Mouse (Mus musculus) left cerebral cortex, adult 8-10 months (tissue): ENCODE measurements around the gene Ppp1r36. TPM values are rescaled to one million over a fixed set of nuclear protein-coding genes. Genes with fewer than 3 reads are reported as not detected.

Experiments
- DNase-seq, 2 experiments: peaks; one replicate each; pipeline ENCODE4 v3.0.0; 2022; ENCODE audit warnings: low spot score in 2 of 2
- total RNA-seq, 4 experiments: library from RNA; stranded (reverse); gene quantifications; 2 replicates each; pipeline ENCODE4 v1.2.4; 2022

Gene Ppp1r36
- 1 to 10 TPM in 3 of 4 experiments, under 1 TPM in 1; 0.74 to 2.7 (median 1.8) TPM for total RNA-seq

DNA sequence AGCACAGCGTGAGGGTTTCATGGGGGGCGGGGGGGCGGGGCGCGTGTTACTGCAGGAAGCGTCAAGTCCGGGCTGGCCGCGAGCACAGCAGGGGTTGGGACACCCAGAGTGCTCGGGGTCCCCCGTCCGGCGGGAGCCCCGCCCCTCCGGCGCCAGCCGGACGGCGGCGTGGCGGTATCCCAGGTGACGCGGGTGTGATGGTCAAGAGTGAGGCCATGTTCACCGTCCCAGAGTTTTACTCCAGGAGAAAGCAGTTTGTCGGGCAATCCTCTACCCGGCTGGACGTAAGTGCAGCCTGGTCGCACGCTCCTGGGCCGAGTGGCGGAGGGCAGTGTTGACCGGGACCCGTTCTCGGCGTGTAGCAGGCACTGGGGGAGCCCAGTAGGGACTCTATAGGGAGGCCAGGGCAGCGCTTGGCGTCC is at the start of gene Ppp1r36:
Ppp1r36 (plus strand) TSS at position 106 of the 422 bp plus-strand sequence.
- no peak for DNase-seq

DNA sequence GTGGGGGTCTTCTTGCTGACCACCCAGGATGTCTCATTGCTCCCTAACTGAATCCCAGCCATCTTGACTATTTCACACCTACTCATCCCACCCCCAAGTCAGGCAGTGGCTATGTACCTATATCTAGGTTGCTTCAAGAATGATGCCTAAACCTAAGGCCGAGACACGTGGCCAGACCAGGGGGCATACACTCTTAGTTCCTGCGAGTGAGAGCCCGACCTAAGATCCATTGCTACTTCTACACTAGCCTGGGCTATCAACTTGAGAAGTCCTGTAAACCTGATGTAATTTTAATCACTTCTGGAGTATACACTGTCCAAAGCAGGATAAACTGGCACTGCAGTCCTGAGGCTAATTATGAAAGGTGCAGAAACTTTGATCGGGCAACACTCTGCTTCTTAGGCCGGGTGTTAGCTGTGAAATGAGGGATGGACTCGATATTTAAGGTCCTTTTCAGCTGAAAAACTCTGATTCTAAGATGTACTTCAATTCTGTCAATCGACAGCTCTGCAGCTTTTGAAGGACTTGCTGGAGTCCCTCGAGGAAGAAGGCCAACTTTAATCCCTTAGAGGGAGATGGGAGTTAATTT is 49.0 kb upstream of the Ppp1r36 start:
- peak in 1 of 2 experiments; percentile 31 for DNase-seq

DNA sequence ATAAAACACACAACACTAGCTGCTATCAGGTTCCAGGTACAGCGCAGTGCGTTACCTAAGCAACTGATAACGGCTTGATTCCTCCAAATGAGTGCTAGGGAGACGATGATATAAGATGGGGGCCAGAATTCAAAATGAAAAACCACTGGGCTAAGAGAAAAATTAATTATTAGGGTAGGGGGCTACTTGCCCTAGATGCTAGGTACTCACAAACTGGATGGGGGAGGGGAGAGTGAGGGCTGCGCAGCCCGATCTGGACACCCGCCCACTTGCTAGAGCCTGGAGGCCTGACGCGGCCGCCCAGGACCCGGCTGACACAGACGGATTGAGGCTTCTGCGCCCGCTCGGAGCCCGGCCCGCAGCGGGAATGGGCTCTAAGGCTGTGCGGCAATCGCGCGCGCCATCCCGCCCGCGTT is 48.5 kb upstream of the Ppp1r36 start:
- peak in 1 of 2 experiments; percentile 46 for DNase-seq

DNA sequence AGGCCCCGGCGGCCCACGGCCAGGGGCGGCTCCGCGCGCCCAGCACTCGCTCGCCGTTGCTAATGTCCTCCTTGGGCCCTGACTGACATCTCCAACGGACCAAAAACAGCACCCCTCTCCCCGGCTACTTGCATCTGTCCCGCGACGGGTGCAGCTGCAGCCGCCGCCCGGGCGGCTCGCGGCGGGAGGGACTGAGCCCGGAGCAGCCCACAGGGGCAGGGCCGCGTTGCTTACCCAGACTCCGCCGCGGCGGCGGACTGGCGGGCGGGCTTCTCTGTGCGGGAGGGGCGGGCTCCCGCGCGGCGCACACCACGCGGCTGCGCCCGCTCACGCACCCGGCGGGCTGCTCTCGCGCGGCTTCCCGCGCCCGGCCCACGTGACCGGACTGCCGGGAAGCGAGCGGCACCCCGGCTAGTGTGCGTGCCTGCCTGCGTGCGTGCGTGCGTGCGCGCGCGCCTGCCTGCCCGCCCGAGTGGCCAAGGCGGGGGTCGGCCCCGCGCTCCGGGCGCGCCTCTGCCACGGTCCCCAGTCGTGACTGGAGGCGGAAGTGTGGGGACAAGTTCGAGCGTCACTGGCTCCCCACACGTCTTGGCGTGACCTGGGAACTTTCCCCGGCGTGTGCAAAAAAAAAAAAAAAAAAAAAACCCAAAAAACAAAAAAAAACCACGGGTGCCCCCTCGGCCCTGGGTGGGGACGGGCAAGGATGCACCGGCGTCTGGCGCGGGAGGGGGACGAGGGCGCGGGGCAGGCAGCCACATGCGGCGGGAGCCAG is 47.9 kb upstream of the Ppp1r36 start, which contains the start of gene Zbtb25:
Zbtb25 (minus strand) TSS at position 397 of the 772 bp plus-strand sequence.
- peak; percentile 63 to 94 for DNase-seq

DNA sequence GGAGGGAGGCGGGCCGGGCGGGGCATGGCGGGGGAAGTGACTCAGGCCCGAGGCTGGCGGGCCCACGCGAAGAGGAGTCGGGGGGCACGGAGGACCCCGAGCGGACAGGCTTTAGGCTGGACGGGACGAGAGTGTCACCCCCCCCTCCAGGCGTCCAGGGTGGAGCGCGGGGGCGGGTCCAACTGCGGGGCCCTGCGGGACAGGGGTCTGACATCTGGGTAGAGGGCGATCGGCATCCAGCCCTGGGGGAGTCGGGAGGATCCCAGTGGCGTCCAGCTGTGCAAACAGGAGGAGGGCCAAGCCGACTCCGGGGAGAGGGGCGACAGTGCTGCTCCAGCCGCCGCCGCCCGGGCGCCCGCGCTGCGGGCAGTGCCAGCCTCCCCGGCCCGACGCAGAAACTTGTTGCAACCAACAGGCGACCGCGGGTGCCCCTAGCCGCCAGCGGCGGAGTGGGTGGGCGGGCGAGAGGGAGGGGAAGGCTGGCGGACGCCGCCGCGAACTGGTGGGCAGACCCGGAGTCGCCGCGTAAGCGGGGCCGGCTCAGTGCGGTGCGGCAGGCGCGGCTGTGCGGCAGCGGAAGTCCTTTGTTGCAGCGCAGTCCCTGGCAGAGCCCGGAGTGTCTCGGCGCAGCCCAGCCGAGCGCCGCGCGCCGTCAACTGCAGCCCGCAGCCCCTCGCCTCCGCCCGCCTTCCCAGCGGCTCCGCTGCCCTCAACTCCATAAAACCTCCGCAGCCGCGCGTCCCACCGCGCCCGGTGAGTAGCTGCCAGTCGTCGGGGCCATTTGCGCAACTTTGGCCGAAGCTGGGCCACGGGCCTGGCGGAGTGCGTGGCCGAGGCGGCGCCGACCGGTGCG is 47.1 kb upstream of the Ppp1r36 start, which contains the start of gene Zbtb1:
Zbtb1 (plus strand) TSS at position 289 of the 853 bp plus-strand sequence.
- DNase-seq, result peak; percentile 65 to 78

DNA sequence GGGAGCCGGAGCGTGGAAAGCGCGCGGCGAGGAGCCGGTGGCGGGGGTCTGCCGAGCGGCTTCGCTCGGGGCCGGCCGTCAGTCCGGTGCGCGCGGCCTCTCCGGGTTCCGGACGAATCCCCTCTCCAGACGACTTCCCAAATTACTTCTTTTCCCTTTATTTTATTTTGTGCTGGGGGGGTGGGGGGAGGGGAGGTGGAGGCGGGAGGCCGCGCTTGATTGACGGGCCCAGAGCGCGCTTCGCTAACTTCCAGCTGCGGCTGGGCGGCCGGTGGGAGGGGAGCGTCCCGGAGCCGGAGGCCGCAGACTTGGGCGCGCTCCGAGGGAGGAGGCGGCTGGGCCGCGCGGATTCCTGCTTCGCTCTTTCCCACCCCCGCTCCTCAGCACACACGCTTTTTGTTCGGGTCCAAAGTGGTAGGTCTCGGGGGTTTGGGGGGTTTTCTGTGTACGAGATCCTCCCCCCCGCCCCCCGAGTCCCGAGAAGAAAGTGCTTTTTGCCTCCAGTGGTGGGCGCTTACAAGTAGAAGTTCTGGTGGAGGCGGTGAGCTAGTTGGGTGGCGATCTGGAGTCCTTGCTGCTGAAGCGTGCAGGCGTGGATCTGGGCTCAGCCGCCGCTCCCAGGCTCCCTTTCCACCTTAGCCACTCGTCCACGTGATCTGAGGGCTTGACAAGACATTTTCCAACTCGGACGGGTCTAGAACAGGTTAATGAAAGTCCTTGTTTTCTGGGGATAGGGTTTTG is 46.3 kb upstream of the Ppp1r36 start:
- DNase-seq, result peak; percentile 40 to 63

DNA sequence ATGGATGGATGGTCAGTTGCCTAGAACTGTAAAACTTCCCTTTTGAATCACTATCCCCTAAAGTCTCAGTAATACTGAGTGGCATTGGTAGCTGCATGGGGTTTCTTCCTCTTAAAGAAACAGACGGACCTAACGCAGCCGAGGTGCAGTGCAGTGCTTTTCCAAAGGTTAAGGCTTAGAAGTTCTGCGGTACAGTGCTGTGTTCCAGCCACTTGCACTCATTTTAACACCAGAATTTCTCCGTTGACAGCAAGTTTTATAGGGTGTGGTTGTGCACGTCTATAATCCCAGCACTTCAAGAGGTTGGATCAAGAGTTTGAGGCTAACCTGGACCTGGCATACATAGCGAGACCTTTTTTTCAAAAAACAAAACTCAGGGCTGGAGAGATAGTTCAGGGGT is 45.3 kb upstream of the Ppp1r36 start:
- DNase-seq, result no peak

DNA sequence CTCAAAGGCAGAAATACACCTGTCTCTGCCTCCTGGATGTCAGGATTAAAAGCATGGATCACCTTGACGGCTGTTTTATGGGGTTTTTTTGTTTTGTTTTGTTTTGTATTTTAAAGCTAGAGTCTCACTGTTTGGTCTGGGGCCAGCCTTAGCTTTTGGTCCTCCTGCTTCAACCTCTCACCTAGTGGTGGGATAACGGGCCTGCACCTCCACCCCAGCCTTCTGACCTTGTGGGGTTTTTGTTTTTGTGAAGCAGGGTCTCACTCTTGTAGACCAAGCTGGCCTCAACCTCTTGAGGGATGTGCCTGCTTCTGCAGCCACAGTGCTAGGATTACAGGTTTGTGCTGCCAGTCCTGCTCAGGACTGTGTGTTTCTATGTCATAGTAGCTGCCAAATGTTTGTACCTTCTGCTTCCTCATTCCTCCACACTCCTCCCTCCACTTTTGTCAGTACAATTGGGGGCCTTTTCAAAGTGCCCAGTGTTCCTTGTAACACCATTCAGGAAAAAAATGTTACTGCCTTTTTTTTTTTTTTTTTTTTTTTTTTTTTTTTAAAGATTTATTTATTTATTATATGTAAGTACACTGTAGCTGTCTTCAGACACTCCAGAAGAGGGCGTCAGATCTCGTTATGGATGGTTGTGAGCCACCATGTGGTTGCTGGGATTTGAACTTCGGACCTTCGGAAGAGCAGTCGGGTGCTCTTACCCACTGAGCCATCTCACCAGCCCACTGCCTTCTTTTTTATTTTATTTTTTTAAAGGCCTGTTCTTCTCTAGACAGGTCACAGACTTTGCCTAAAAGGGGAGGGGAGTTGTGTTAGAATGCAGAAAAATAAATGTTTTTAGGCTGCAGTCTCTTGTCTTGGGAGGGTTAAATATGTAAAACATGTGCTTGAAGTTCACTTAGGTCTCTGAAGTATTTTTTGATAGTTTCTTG is 44.2 kb upstream of the Ppp1r36 start:
- DNase-seq, result no peak

DNA sequence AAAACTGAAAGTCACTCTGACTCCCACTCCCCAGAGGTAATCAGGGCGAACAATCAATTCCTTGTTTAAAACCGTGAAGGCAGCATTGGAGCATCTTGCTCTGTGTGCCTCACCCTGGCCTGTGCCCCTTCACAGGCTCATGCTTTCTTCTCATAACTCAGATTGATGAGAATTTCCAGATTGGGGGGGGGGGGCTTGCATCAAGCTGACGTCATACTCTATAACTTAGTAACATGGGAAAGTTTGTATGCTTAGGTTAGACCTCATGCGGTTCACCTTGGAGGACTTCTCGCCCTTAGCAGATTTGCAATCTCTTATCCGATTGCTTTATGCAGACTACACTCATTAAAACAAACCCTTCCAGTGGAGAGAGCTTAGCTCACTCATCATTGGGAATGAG is 43.3 kb upstream of the Ppp1r36 start:
- no peak for DNase-seq

DNA sequence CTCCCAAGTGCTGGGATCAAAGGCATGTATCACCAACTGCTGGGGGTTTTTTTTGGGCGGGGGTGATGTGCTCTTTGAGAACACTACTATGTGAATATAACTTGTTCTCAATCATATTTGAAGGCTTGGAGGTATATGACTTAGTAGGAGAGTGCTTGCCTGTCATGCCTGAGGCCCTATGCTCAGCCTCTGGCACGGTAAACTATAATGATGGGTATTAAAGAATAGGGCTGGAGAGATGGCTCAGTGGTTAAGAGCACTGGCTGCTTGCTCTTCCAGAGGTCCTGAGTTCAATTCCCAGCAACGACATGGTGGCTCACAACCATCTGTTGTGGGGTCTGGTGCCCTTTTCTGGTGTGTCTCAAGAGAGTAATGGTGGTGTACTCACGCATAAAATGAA is 42.4 kb upstream of the Ppp1r36 start:
- DNase-seq, result no peak

DNA sequence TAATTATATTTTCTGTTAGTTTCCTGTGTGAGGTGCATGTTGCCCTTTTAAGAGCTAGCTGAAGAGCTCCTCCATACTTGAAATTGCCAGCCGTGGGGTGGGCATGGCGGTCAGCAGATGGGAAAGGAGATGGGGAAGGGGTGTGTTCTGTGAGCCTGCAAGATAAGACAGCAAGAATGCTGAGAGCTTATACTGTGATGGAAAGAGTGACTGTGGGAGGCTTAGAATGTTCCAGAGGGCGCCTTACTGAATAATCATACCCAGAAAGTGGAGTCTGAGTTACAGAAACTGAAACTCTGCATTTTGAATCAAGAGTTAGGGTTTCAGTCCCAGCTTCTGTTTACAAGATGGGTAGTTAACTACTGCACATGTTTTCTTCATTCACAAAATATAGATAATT is 41.8 kb upstream of the Ppp1r36 start:
- no peak for DNase-seq

DNA sequence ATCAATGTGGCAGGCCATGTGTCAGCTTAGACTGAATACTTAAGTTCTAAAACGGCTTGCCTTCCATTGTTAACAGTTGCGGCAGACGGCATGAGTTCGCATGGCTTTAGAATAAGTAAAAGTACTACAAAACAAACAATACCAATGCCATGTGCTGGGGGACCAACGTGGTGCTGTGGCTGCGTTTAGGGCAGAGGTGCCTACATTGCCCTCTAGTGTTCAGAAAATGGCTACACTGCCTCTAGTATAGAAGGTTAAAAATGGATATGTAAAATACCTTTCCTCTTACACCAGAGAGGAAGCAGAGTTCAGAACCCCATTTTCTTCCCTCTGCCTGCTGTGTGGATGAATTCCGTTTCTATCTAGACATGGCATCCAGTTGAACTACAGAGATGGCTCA is 40.7 kb upstream of the Ppp1r36 start:
- no peak for DNase-seq

DNA sequence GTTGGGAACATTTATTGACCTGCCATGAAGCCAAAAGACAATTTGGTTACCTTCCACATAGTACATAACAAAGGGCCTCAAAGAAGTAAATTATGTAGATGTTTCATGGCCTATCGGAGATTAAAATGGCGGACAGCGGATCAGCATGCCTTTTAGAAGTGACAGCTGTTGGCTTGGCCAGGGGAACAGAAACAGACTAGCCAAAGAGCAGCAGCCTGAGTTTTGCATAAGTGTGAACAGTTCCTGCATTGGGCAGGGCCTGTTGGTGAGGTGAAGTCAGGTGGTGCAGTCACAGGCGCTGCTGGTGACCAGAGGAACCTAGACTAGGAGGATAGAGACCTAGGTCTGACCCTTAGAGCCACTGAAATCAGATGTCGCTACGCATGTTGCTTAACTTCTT is 40.3 kb upstream of the Ppp1r36 start:
- no peak for DNase-seq

DNA sequence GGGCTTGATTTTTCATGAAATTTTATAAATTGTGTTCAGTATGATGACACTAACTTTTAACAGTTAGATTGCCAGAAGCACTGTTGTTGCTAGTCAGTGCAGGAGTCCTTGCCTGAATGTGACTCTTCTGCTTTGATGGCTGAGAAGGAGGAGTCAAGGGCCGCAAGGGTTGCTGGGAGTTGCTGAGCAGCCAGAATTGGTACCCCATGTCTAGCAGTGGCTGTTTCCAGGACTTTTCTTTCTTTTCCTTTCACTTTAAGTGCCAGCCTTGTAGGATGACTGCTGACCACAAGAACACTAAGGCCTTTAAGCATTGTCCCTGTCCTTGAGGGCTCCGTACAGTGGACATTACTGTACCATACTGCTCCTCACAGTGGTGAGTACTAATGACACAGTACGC is 39.6 kb upstream of the Ppp1r36 start:
- DNase-seq, result no peak

DNA sequence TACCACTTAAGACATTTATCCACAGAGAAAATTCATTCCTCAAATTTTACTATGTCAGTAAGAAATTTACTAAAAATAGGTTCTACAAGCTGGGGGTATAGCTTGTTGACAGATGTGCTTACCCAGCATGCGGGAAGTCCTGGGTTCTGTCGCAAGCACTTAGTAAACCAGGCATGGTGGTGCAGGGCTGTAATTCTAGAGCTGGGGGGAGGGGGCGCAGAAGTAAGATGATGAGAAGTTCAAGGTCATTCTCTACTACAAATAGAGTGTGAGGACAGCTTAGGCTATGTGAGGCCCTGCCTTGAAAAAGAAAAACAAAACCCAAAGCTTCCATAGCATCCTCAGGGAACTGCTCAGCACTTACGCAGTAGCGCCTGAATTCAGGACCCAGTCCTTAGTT is 38.8 kb upstream of the Ppp1r36 start:
- DNase-seq, result no peak

DNA sequence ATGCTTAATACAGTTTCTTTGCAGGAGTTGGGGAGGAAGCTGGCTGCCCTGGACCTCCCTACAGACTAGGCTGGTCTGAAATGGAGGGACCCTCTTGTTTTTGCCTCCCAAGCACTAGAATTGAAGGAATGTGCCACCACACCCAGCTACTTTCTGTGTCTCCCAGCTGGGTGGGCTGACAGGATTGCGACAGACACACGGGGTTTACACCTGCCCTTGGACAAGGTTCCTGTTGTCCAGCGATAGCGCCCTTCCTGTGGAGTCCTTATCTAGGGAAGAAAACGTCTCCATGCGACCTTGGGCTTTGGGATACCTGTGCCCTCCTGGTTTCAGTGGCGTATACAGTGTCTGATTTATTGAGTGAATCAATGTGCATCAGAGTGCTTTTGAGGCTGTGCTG is 37.2 kb upstream of the Ppp1r36 start:
- no peak for DNase-seq

DNA sequence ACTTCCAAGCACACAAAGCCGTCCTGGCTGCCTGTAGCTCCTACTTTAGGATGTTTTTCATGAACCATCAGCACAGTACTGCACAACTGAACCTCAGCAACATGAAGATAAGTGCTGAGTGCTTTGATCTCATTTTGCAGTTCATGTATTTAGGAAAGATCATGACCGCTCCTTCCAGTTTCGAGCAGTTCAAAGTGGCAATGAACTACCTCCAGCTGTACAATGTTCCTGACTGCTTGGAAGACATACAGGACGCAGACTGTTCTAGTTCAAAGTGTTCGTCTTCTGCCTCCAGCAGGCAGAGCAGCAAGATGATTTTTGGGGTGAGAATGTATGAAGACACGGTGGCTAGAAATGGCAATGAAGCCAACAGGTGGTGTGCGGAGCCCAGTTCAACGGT is 32.0 kb upstream of the Ppp1r36 start:
- DNase-seq, result no peak

DNA sequence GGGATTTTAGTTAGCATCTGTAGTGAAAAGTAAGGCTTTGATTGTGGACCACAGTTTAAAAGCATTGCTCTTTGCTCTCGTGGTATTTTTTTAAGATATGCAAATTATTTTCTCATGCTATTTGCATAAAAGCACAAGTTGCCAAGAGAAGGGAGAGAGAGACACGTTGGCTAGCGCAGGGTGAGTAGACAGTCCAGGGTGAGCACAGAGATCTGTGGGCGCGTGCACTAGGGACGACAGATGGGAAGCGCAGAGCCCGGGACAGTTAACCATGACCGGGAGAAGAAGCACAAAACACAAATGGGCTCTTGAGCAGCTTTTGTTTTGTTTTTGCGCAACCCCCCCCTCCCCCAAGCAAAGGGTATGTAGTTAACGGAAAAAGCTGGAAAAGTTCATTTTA is 28.5 kb upstream of the Ppp1r36 start:
- no peak for DNase-seq

DNA sequence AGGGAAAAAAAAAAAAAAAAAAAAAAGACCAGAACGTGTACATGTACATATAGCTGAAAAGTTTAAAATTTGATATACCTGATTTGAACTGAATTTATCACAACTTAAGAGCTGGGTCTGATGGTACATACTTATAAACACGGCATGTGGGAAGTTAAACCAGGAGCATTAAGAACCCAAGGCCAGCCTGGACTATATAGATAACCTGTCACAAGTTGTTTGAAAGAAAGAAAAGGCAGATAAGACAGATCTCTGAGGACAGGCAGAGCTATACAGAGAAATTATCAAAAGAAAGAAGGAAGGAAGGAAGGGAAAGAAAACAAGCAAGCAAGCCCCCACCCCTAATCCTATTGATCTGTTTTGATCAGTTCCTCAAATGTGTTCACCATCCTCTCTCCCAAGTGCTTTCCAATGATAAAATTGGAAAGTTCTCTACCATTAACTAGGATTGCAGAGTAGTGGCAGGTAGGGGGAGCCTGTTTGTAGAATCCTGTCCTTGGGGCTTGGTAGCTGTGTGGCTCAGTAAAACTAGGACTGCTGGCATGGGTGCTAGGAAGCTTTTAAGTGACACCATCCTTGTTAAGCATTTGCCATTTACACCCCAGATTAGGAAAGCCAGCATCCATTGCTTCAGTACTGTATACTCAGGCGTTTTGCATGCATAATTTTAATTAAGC is 25.6 kb upstream of the Ppp1r36 start:
- no peak for DNase-seq

DNA sequence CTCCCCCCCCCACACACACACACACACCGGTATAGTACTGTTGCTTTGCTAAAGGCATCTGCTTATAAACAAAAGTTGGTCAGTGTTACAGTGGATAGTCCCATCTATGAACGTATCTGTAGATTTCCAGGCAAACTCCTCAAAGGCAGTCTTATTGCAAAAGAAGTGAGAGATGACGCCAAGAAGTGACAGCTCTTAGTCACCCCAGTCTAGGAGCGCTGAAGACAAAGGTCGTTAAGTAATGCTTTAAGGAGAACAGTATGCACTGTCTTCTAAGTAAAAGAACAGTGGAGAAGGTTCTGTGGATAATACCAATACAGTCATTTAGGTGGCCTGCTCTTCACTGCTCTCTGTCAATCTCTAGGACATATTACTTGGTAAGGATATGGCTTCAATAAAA is 24.4 kb upstream of the Ppp1r36 start:
- no peak for DNase-seq
